9 mouse cellular contexts compared by ENCODE assay signal in the genomic region with DNA sequence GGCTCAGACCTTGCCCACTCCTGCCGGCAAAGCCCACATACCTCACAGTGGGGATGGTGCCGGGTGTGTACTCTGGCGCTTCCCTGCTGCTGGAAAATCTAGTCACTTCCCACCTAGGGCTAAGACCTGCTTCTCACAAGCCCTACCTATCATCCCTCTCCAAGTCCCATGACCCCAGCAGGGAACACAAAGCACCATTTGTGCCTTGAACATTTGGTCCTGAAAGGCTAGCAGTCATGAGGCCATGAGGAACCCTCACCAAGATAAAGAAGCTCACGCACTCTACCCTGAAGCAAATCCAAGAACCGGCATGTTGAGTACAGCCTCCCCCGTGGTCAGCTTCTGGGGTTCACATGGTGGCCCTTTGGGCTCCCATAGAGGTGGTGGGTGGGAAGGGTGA. TPM values are rescaled to one million over a fixed set of nuclear protein-coding genes. Genes with fewer than 3 reads are reported as not detected.
DNase-seq lines count a peak whose midpoint lies in the region; ATAC-seq and TF ChIP-seq lines count a peak whose summit lies in the region.
"Had no signal": no experiment of that assay in that cellular context is flagged by ENCODE, and none has a peak within 500 bp of the region (broad histone marks: within the 10 kb centered on the region; RNA-seq: fewer than 3 reads in every experiment).

Ptgds (minus strand) TSS at position 78 of the 400 bp plus-strand sequence.

- H3K27ac ChIP-seq in kidney, adult 2 months (ENCODE audit: insufficient read depth, low read depth, low read length), result peak within 1 kb of the TSS; percentile 57
- H3K27ac ChIP-seq in cortical plate, adult 2 months (ENCODE audit: insufficient read depth, low read length), result peak within 1 kb of the TSS; percentile 66
- H3K27ac ChIP-seq in heart, embryonic 14.5 days (replicated peaks in 1 of 2; ENCODE audit: control insufficient read depth in 1 of 2, insufficient read depth in 1 of 2, low read depth in 2 of 2, low read length in 2 of 2), result peak within 1 kb of the TSS; percentile 84 to 91

- no peaks in the 10 kb centered on the region for H3K9me3 ChIP-seq in heart, embryonic 14.5 days (ENCODE audit: control insufficient read depth, low read length)

- intact Hi-C loops in left cerebral cortex, postnatal 10 days (cut with DNase I), result no loop called here

- peak within 1 kb of the TSS; percentile 46 for H3K4me2 ChIP-seq in heart, embryonic 14.5 days (ENCODE audit: low read length)

- H3K36me3 ChIP-seq in kidney, adult 2 months (ENCODE audit: control insufficient read depth, insufficient read depth, low read length), result no peaks in the 10 kb centered on the region
- no peaks in the 10 kb centered on the region for H3K36me3 ChIP-seq in heart, embryonic 14.5 days (ENCODE audit: control insufficient read depth, insufficient read depth, low read length)

- TF ChIP-seq CTCF in kidney, adult 2 months (conservative IDR thresholded peaks at IDR 0.05; ENCODE audit: insufficient read depth, insufficient read length, low read depth, low read length), result no peak
- TF ChIP-seq CTCF in cortical plate, adult 2 months (IDR thresholded peaks at IDR 0.05; ENCODE audit: extremely low read depth, insufficient read depth, low read length), result no peak

- H3K27me3 ChIP-seq in kidney, adult 2 months (replicated peaks; ENCODE audit: control insufficient read depth, insufficient read depth, low read length), result no peaks in the 10 kb centered on the region
- H3K27me3 ChIP-seq in heart, embryonic 14.5 days (ENCODE audit: control insufficient read depth, insufficient read depth, low read length), result no peaks in the 10 kb centered on the region

- WGBS in kidney, adult 2 months, result 63% methylated on average over 6 of the region's 6 CpGs
- 29% methylated on average over 6 of the region's 6 CpGs for WGBS in heart, embryonic 14.5 days

- H3K4me1 ChIP-seq in kidney, adult 2 months (ENCODE audit: control insufficient read depth, insufficient read depth, low read length), result peaks cover 8% of the 10 kb centered on the region; the same call in 1 of the 2 replicates
- H3K4me1 ChIP-seq in cortical plate, adult 2 months (ENCODE audit: control insufficient read depth, insufficient read depth, low read length), result no peaks in the 10 kb centered on the region; the same call in 1 of the 2 replicates
- H3K4me1 ChIP-seq in heart, embryonic 14.5 days (ENCODE audit: control insufficient read depth in 2 of 2, insufficient read depth in 2 of 2, low read length in 2 of 2), result peaks cover 32 to 39% of the 10 kb centered on the region in 2 experiments

- DNase-seq in kidney, adult 2 months, result no peak
- no peak for DNase-seq in kidney, adult 18-20 months
- no peak for DNase-seq in left cerebral cortex, postnatal 10 days (ENCODE audit: extremely low spot score in 1 of 2, low spot score in 2 of 2)
- no peak for DNase-seq in spleen, postnatal 4 days (ENCODE audit: low spot score in 2 of 2)

- no peak for ATAC-seq in heart, embryonic 14.5 days (ENCODE audit: insufficient number of reproducible peaks, insufficient read depth, low FRiP score, low read depth)
- ATAC-seq in megakaryocyte, adult 5-6 weeks (ENCODE audit: poor library complexity, severe bottlenecking), result no peak
- ATAC-seq in cerebellum, adult (ENCODE audit: insufficient number of reproducible peaks, low FRiP score, low TSS enrichment), result no peak

- no peak for TF ChIP-seq POLR2A in kidney, adult 2 months (IDR thresholded peaks at IDR 0.05; ENCODE audit: low read depth, low read length)
- TF ChIP-seq POLR2A in cortical plate, adult 2 months (IDR thresholded peaks at IDR 0.05; ENCODE audit: extremely low read depth, insufficient read depth, low read length), result no peak

- peak within 1 kb of the TSS; percentile 34 for H3K9ac ChIP-seq in heart, embryonic 14.5 days (ENCODE audit: low read length)

- no peak within 1 kb of the TSS for H3K4me3 ChIP-seq in kidney, adult 2 months (ENCODE audit: insufficient read depth, low read depth, low read length)
- peak within 1 kb of the TSS; percentile 5 for H3K4me3 ChIP-seq in cortical plate, adult 2 months (ENCODE audit: insufficient read depth, low read length)
- no peak within 1 kb of the TSS for H3K4me3 ChIP-seq in heart, embryonic 14.5 days (ENCODE audit: control insufficient read depth in 1 of 2, insufficient read depth in 1 of 2, low read depth in 1 of 2, low read length in 2 of 2)

RNA-seq across cellular contexts. Expression of gene Ptgds, which starts in this region (rescaled TPM):
- polyA plus RNA-seq in kidney, adult 2 months (2012; rRNA removed), result 47.2 and 51.6 TPM in 2 replicates
- polyA plus RNA-seq in cortical plate, adult 2 months (2012; rRNA removed), result 2,250 and 2,426 TPM in 2 replicates
- polyA plus RNA-seq in heart, embryonic 14.5 days (2014; fragmentation: Nextera tagmentation; extraction: Ambion mirVana), result 98.5 and 112 TPM in 2 replicates
- total RNA-seq in left cerebral cortex, postnatal 10 days (2021), result 1,000 to 10,000 TPM; 1,004 to 1,053 TPM
- not detected in 2 replicates for total RNA-seq in megakaryocyte, adult 5-6 weeks (2015)
- total RNA-seq in megakaryocyte, adult 5-6 weeks (2017), result not detected in 2 replicates
- polyA plus RNA-seq: limb, embryonic 11.5 days had no signal

Comparison
In these comparisons a context has a peak if more than half of its experiments do, and no peak if none do; other contexts are left out.
1. RNA of gene Ptgds (total RNA-seq): 1,004 to 1,053 TPM in left cerebral cortex, postnatal 10 days; not detected in megakaryocyte, adult 5-6 weeks; every median in the first group is over 1,000 times any median in the second.
2. RNA of gene Ptgds (polyA plus RNA-seq): 2,250 to 2,426 TPM in cortical plate, adult 2 months; 98.5 to 112 TPM in heart, embryonic 14.5 days and 47.2 to 51.6 TPM in kidney, adult 2 months; every median in the first group is over 10 times any median in the second.
3. Peak in every context shown above with its lines, with median percentiles within 50 percentile points of each other: H3K27ac ChIP-seq.